Mouse (Mus musculus) stomach, embryonic 16.5 days (tissue): ENCODE data around the gene Plek. TPM values are rescaled to one million over a fixed set of nuclear protein-coding genes. Genes with fewer than 3 reads are reported as not detected.

Experiments
- ATAC-seq: fragments of 200-750 bp; cut with Nextera tagmentation; 2 replicates; pipeline ENCODE4 v1.8.0; 2017; ENCODE audit warnings: moderate number of reproducible peaks, moderate TSS enrichment; ENCODE audit not compliant: insufficient read depth, low FRiP score
- H3K27ac ChIP-seq: fragments of 300-500 bp; sonication (generic); 2 replicates; pipeline ENCODE4 v1.5.1; 2014; ENCODE audit warnings: low read length
- H3K27me3 ChIP-seq: fragments of 300-500 bp; sonication (generic); 2 replicates; pipeline ENCODE4 v1.6.1; 2014; ENCODE audit warnings: low read length, control low read depth, mixed read lengths; ENCODE audit not compliant: control insufficient read depth, insufficient read depth
- H3K36me3 ChIP-seq: fragments of 300-500 bp; sonication (generic); 2 replicates; pipeline ENCODE4 v1.6.1; 2014; ENCODE audit warnings: low read length; ENCODE audit not compliant: control insufficient read depth, insufficient read depth
- H3K4me1 ChIP-seq: fragments of 300-500 bp; sonication (generic); 2 replicates; pipeline ENCODE4 v1.6.1; 2014; ENCODE audit warnings: low read length, control low read depth, mixed read lengths; ENCODE audit not compliant: control insufficient read depth, insufficient read depth
- H3K4me2 ChIP-seq: fragments of 300-500 bp; sonication (generic); 2 replicates; pipeline ENCODE4 v1.6.1; 2014; ENCODE audit warnings: low read depth, low read length, mixed read lengths
- H3K4me3 ChIP-seq: fragments of 300-500 bp; sonication (generic); replicated peaks from 2 replicates; pipeline ENCODE4 v1.5.1; 2014; ENCODE audit warnings: mild to moderate bottlenecking, low read length
- H3K9ac ChIP-seq: fragments of 300-500 bp; sonication (generic); 2 replicates; pipeline ENCODE4 v1.6.1; 2014; ENCODE audit warnings: low read length
- H3K9me3 ChIP-seq: fragments of 300-500 bp; sonication (generic); replicated peaks from 2 replicates; pipeline ENCODE4 v1.6.1; 2016; ENCODE audit warnings: low read length, control low read depth; ENCODE audit not compliant: control insufficient read depth
- WGBS: fragments of 180-500 bp; shearing (Covaris S2); extraction: QIAGEN DNeasy Blood & Tissue Kit; methylation state at CpG from one replicate; pipeline ENCODE4 v1.1.7; 2014; 5-methylcytosine and 5-hydroxymethylcytosine counted together
- polyA plus RNA-seq: library from polyadenylated mRNA; unstranded; fragments of >200 nt; fragmentation: Nextera tagmentation; extraction: Ambion mirVana; gene quantifications from 2 replicates; pipeline ENCODE4 v1.2.1, GENCODE M21; 2015

Plek gene
- polyA plus RNA-seq, 1 experiment from 2014 or later = 3.2 TPM

GRCm38 (mm10) chr11:16958520-16958919 lies 93.7 kb downstream of the Plek start:
- no peak for ATAC-seq
- 57% methylated on average over 1 of the region's 1 CpGs for WGBS

GRCm38 (mm10) chr11:16957030-16957429 lies 95.2 kb downstream of the Plek start:
- no peaks in the 10 kb centered on the region for H3K9me3 ChIP-seq
- peaks cover 6% of the 10 kb centered on the region; the same call in 1 of the 2 replicates for H3K4me1 ChIP-seq
- 92% methylated on average over 6 of the region's 6 CpGs for WGBS

More at GRCm38 (mm10) chr11:16958520-16958919, 93.7 kb downstream of the Plek start:
- H3K36me3 ChIP-seq = no peaks in the 10 kb centered on the region
- H3K4me2 ChIP-seq = no peak overlapping the region
- no peak overlapping the region for H3K27ac ChIP-seq
- no peak overlapping the region for H3K4me3 ChIP-seq
- H3K9me3 ChIP-seq = no peaks in the 10 kb centered on the region
- H3K4me1 ChIP-seq = 0 out of 2 replicates have a peak, but pooled peaks cover 2% of the 10 kb centered on the region
- no peak overlapping the region for H3K9ac ChIP-seq
- H3K27me3 ChIP-seq = no peaks in the 10 kb centered on the region

GRCm38 (mm10) chr11:16956115-16956862 lies 95.9 kb downstream of the Plek start:
- ATAC-seq = no peak
- H3K36me3 ChIP-seq = no peaks in the 10 kb centered on the region
- H3K27me3 ChIP-seq = no peaks in the 10 kb centered on the region
- H3K9ac ChIP-seq = no peak overlapping the region
- no peak overlapping the region for H3K4me2 ChIP-seq
- no peak overlapping the region for H3K27ac ChIP-seq
- no peaks in the 10 kb centered on the region for H3K9me3 ChIP-seq
- no peak overlapping the region for H3K4me3 ChIP-seq
- H3K4me1 ChIP-seq = peaks cover 12% of the 10 kb centered on the region; the same call in 1 of the 2 replicates
- WGBS = 78% methylated on average over 6 of the region's 6 CpGs

More at GRCm38 (mm10) chr11:16957030-16957429, 95.2 kb downstream of the Plek start:
- Histone ChIP-seq H3K4me3 (no peak overlapping the region), H3K27me3 (no peaks in the 10 kb centered on the region), H3K4me2 (no peak overlapping the region), H3K27ac (no peak overlapping the region), H3K36me3 (no peaks in the 10 kb centered on the region), H3K9ac (no peak overlapping the region)
- no peak for ATAC-seq

GRCm38 (mm10) chr11:16951761-16952010 lies 100.5 kb downstream of the Plek start:
- no peaks in the 10 kb centered on the region for H3K36me3 ChIP-seq
- WGBS = 5% methylated on average over 9 of the region's 9 CpGs
- no peaks in the 10 kb centered on the region for H3K27me3 ChIP-seq
- H3K9me3 ChIP-seq = no peaks in the 10 kb centered on the region
- peak overlapping the region; percentile 84 for H3K9ac ChIP-seq
- H3K4me1 ChIP-seq = peaks cover 15% of the 10 kb centered on the region; the same call in 1 of the 2 replicates
- no peak for ATAC-seq
- peak overlapping the region; percentile 85 for H3K4me3 ChIP-seq
- peak overlapping the region; percentile 77 for H3K27ac ChIP-seq
- peak overlapping the region; percentile 90 for H3K4me2 ChIP-seq

- peak within 1 kb of the TSS; percentile 85 for H3K4me3 ChIP-seq
- H3K4me2 ChIP-seq = peak within 1 kb of the TSS; percentile 90
- peaks cover 15% of the 10 kb centered on the region; the same call in 1 of the 2 replicates for H3K4me1 ChIP-seq
- no peaks in the 10 kb centered on the region for H3K36me3 ChIP-seq
- peak within 1 kb of the TSS; percentile 77 for H3K27ac ChIP-seq
- no peaks in the 10 kb centered on the region for H3K9me3 ChIP-seq
- under 1% methylated on average over 38 of the region's 38 CpGs for WGBS
- ATAC-seq = peak; percentile 100
- no peaks in the 10 kb centered on the region for H3K27me3 ChIP-seq
- peak within 1 kb of the TSS; percentile 84 for H3K9ac ChIP-seq
Measured at GRCm38 (mm10) chr11:16950976-16951760, 101.0 kb downstream of the Plek start, which contains the start of gene Fbxo48. Fbxo48 (plus strand) TSS chr11:16951375.

- 29% methylated on average over 13 of the region's 13 CpGs for WGBS
- peak overlapping the region; percentile 54 for H3K4me2 ChIP-seq
- no peaks in the 10 kb centered on the region for H3K27me3 ChIP-seq
- H3K27ac ChIP-seq = no peak overlapping the region; the same call in 1 of the 2 replicates
- H3K4me1 ChIP-seq = peaks cover 15% of the 10 kb centered on the region; the same call in 1 of the 2 replicates
- H3K36me3 ChIP-seq = no peaks in the 10 kb centered on the region
- peak overlapping the region; percentile 75 for H3K9ac ChIP-seq
- peak overlapping the region; percentile 85 for H3K4me3 ChIP-seq
- ATAC-seq = no peak; the same call in 1 of the 2 replicates
- H3K9me3 ChIP-seq = no peaks in the 10 kb centered on the region
Measured at GRCm38 (mm10) chr11:16950226-16950975, 101.8 kb downstream of the Plek start.

- Histone ChIP-seq H3K4me1 (peaks cover 12% of the 10 kb centered on the region; the same call in 1 of the 2 replicates), H3K4me2 (no peak overlapping the region), H3K9me3 (no peaks in the 10 kb centered on the region), H3K27me3 (no peaks in the 10 kb centered on the region), H3K36me3 (no peaks in the 10 kb centered on the region), H3K4me3 (no peak overlapping the region), H3K9ac (no peak overlapping the region), H3K27ac (no peak overlapping the region)
- 40% methylated on average over 1 of the region's 1 CpGs for WGBS
- no peak for ATAC-seq
Measured at GRCm38 (mm10) chr11:16948756-16949155, 103.4 kb downstream of the Plek start.

GRCm38 (mm10) chr11:16943016-16943415 lies 109.2 kb downstream of the Plek start:
- Histone ChIP-seq H3K27ac (no peak overlapping the region), H3K27me3 (no peaks in the 10 kb centered on the region), H3K4me2 (no peak overlapping the region), H3K9ac (no peak overlapping the region), H3K4me3 (no peak overlapping the region), H3K9me3 (no peaks in the 10 kb centered on the region), H3K36me3 (no peaks in the 10 kb centered on the region), H3K4me1 (no peaks in the 10 kb centered on the region; the same call in 1 of the 2 replicates)
- no peak for ATAC-seq
- 85% methylated on average over 4 of the region's 4 CpGs for WGBS
